Mouse (Mus musculus): Measurements from ENCODE around the gene Lrba. TPM values are rescaled to one million over a fixed set of nuclear protein-coding genes. Genes with fewer than 3 reads are reported as not detected.

Gene Lrba
- total and polyA plus RNA-seq, 2 experiments from 2014 or later = 1.6 to 18.5 TPM

GRCm38 (mm10) chr3:86659326-86659725 lies 434.8 kb downstream of the Lrba start:
- TF ChIP-seq CTCF (IDR thresholded peaks at IDR 0.05; ENCODE audit: low read depth) = no peak
- Histone ChIP-seq H3K36me3 (ENCODE audit: insufficient read depth) (no peaks in the 10 kb centered on the region), H3K27me3 (ENCODE audit: insufficient read depth, low read length) (no peaks in the 10 kb centered on the region), H3K9me3 (ENCODE audit: low read length) (no peaks in the 10 kb centered on the region), H3K9ac (no peak overlapping the region), H3K27ac (ENCODE audit: low read depth, low read length) (no peak overlapping the region), H3K4me1 (ENCODE audit: insufficient read depth) (no peaks in the 10 kb centered on the region), H3K4me2 (ENCODE audit: low read depth) (no peak overlapping the region), H3K4me3 (ENCODE audit: low read depth, low read length) (no peak overlapping the region)
- no peak for ATAC-seq
- WGBS = 77% methylated on average over 5 of the region's 5 CpGs
- DNase-seq = no peak

DNA sequence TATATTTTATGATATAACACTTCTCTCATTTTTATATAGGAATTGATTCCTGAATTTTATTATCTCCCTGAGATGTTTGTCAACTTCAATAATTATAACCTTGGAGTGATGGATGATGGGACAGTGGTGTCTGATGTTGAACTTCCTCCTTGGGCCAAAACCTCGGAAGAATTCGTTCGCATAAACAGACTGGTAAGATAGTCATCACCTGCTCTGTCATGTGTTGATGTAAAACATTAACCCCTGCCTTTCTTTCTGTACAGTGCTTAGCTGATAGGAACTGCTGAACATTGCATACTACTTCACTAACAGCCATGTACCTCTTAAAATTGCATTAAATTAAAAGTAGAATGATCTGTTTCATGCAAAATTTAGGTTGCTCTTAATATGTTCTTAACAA lies 439.9 kb downstream of the Lrba start:
- H3K27me3 ChIP-seq (ENCODE audit: insufficient read depth, low read length) = no peaks in the 10 kb centered on the region
- H3K9me3 ChIP-seq (ENCODE audit: low read length) = no peaks in the 10 kb centered on the region
- 60% methylated on average over 3 of the region's 3 CpGs for WGBS
- no peak overlapping the region for H3K27ac ChIP-seq (ENCODE audit: low read depth, low read length)
- H3K4me2 ChIP-seq (ENCODE audit: low read depth) = no peak overlapping the region
- no peaks in the 10 kb centered on the region for H3K36me3 ChIP-seq (ENCODE audit: insufficient read depth)
- no peak overlapping the region for H3K9ac ChIP-seq
- ATAC-seq (no peak), DNase-seq (no peak)
- no peaks in the 10 kb centered on the region for H3K4me1 ChIP-seq (ENCODE audit: insufficient read depth)
- no peak for TF ChIP-seq CTCF (IDR thresholded peaks at IDR 0.05; ENCODE audit: low read depth)
- no peak overlapping the region for H3K4me3 ChIP-seq (ENCODE audit: low read depth, low read length)

DNA sequence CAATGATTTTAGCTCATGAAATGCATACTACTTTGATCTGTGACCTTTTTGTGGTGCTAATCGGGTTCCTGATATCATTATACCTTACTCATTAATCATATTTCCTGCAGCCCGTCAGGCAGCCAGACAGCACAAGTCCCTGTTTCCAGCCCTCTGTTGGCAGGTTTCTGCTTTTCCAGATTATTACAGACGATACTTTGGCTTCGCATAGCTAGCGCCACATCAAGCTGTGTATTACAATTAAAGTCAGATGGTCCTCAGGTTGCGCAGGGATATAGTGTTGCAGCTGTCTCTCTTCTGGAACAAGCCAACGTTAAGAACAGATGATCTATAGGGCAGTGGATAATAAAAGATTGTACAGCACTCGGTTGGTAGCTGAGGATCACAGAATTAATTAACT lies 443.7 kb downstream of the Lrba start:
- no peak for DNase-seq
- Histone ChIP-seq H3K9ac (no peak overlapping the region), H3K27ac (ENCODE audit: low read depth, low read length) (no peak overlapping the region), H3K4me1 (ENCODE audit: insufficient read depth) (no peaks in the 10 kb centered on the region), H3K27me3 (ENCODE audit: insufficient read depth, low read length) (no peaks in the 10 kb centered on the region), H3K4me3 (ENCODE audit: low read depth, low read length) (no peak overlapping the region), H3K36me3 (ENCODE audit: insufficient read depth) (no peaks in the 10 kb centered on the region), H3K4me2 (ENCODE audit: low read depth) (no peak overlapping the region), H3K9me3 (ENCODE audit: low read length) (no peaks in the 10 kb centered on the region)
- TF ChIP-seq CTCF (IDR thresholded peaks at IDR 0.05; ENCODE audit: low read depth) = no peak
- no peak for ATAC-seq
- WGBS = 52% methylated on average over 8 of the region's 8 CpGs

- Histone ChIP-seq H3K36me3 (ENCODE audit: insufficient read depth) (no peaks in the 10 kb centered on the region), H3K9me3 (ENCODE audit: low read length) (no peaks in the 10 kb centered on the region), H3K4me3 (ENCODE audit: low read depth, low read length) (no peak overlapping the region), H3K27me3 (ENCODE audit: insufficient read depth, low read length) (no peaks in the 10 kb centered on the region), H3K9ac (no peak overlapping the region), H3K4me1 (ENCODE audit: insufficient read depth) (no peaks in the 10 kb centered on the region), H3K4me2 (ENCODE audit: low read depth) (no peak overlapping the region), H3K27ac (ENCODE audit: low read depth, low read length) (no peak overlapping the region)
- WGBS = 46% methylated on average over 2 of the region's 2 CpGs
- ATAC-seq (no peak), DNase-seq (no peak)
- TF ChIP-seq CTCF (IDR thresholded peaks at IDR 0.05; ENCODE audit: low read depth) = no peak
These were observed 453.2 kb downstream of the Lrba start for GRCm38 (mm10) chr3:86677573-86678155.

GRCm38 (mm10) chr3:86687571-86688209 lies 463.2 kb downstream of the Lrba start:
- WGBS = 25% methylated on average over 7 of the region's 7 CpGs
- no peak overlapping the region for H3K4me2 ChIP-seq (ENCODE audit: low read depth)
- peak; percentile 14; the same call in 1 of the 2 replicates for ATAC-seq

GRCm38 (mm10) chr3:86688438-86688837 lies 464.0 kb downstream of the Lrba start:
- DNase-seq (no peak), ATAC-seq (no peak)
- Histone ChIP-seq H3K4me3 (ENCODE audit: low read depth, low read length) (no peak overlapping the region), H3K27ac (ENCODE audit: low read depth, low read length) (no peak overlapping the region), H3K9ac (no peak overlapping the region), H3K4me2 (ENCODE audit: low read depth) (no peak overlapping the region), H3K27me3 (ENCODE audit: insufficient read depth, low read length) (no peaks in the 10 kb centered on the region), H3K36me3 (ENCODE audit: insufficient read depth) (no peaks in the 10 kb centered on the region), H3K4me1 (ENCODE audit: insufficient read depth) (no peaks in the 10 kb centered on the region), H3K9me3 (ENCODE audit: low read length) (no peaks in the 10 kb centered on the region)
- WGBS = 69% methylated on average over 1 of the region's 1 CpGs
- no peak for TF ChIP-seq CTCF (IDR thresholded peaks at IDR 0.05; ENCODE audit: low read depth)

More at GRCm38 (mm10) chr3:86687571-86688209, 463.2 kb downstream of the Lrba start:
- Histone ChIP-seq H3K9ac (no peak overlapping the region), H3K27ac (ENCODE audit: low read depth, low read length) (no peak overlapping the region), H3K4me1 (ENCODE audit: insufficient read depth) (no peaks in the 10 kb centered on the region), H3K4me3 (ENCODE audit: low read depth, low read length) (no peak overlapping the region), H3K27me3 (ENCODE audit: insufficient read depth, low read length) (no peaks in the 10 kb centered on the region), H3K36me3 (ENCODE audit: insufficient read depth) (no peaks in the 10 kb centered on the region), H3K9me3 (ENCODE audit: low read length) (no peaks in the 10 kb centered on the region)
- TF ChIP-seq CTCF (IDR thresholded peaks at IDR 0.05; ENCODE audit: low read depth) = no peak
- peak; percentile 5 for DNase-seq

DNA sequence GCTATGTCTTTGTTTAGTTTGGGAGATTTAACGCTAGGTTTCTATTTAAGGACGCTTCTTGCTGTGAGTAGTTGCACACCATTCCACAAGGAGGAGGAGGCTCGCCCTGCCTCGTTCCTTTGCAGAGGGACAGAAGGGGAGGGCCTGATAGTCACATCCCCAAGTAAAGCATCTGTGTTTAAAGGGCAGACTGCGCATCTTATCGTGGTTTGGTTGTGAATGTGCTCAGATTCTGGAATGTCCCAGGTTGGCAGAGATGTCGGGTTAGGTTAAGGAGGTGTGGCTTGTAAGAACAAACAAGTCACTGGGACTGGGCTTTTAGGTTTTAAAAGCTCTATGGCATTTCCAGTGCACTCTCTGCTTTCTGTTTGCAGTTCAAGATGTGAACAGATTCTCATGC lies 464.8 kb downstream of the Lrba start:
- H3K4me3 ChIP-seq (ENCODE audit: low read depth, low read length) = no peak overlapping the region

More for the DNA sequence above, 464.8 kb downstream of the Lrba start:
- H3K36me3 ChIP-seq (ENCODE audit: insufficient read depth) = no peaks in the 10 kb centered on the region
- 14% methylated on average over 7 of the region's 7 CpGs for WGBS
- no peak for TF ChIP-seq CTCF (IDR thresholded peaks at IDR 0.05; ENCODE audit: low read depth)
- no peak overlapping the region for H3K27ac ChIP-seq (ENCODE audit: low read depth, low read length)
- no peaks in the 10 kb centered on the region for H3K9me3 ChIP-seq (ENCODE audit: low read length)
- no peak overlapping the region for H3K4me2 ChIP-seq (ENCODE audit: low read depth)
- H3K4me1 ChIP-seq (ENCODE audit: insufficient read depth) = no peaks in the 10 kb centered on the region
- H3K9ac ChIP-seq = no peak overlapping the region
- no peaks in the 10 kb centered on the region for H3K27me3 ChIP-seq (ENCODE audit: insufficient read depth, low read length)
- ATAC-seq (no peak), DNase-seq (no peak)

All from forebrain, postnatal 0 days (tissue).